Mouse (Mus musculus) activated CD4-positive, CD25-positive, alpha-beta regulatory T cell, adult 9 weeks (primary cell): ENCODE results near the gene Fbxo33. TPM values are rescaled to one million over a fixed set of nuclear protein-coding genes. Genes with fewer than 3 reads are reported as not detected.

Experiments
- polyA plus RNA-seq: library from polyadenylated mRNA; unstranded; fragments of 100-300 nt; shearing (Covaris generic); gene quantifications from one replicate; pipeline ENCODE4 v1.2.1, GENCODE M21; 2017

The Fbxo33 gene
- 8.3 TPM for polyA plus RNA-seq

DNA sequence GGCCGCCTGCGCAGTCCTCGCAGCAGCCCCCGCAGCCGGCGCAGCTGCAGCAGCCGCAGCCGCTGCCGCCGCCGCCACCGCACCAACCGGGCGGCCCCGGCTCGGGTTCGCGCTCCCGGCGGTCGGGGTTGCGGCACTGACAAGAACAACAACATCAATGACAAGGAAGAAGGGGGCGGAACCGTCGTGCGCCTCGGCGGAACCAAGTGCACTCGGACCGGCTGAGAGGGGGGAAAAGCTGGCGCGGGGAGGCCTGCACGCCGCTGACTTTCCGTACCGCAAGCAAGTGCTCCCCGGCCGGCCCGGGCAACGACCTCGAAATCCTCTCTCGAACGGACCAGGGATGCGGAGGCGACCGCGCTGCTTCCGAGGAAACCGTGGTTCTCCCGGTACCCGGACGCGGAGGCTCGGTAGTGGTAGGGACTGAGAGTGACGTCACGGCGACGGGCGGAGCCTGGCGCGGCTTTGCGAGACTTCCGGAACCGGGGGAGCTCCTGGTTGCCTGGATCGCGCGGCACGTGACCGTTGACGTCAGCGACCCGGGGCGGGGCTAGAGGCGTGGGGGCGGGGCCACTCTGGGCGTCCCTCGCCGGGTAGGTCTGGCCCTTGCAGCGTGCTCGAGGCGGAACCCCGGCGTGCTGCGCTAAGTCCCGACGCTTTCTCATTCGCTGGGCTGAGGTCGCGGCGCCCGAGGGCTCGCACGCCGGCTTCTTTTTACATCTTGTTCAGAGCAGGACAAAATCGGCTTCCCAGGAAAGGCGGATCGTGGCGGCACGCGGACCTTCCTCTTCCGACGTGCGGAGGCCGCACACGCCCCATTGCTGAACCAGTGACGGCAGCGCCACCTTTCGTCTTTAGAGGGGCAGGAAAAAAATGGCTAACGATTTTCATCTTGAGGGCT lies at the start of gene Fbxo33:
Fbxo33 (minus strand) TSS at position 401 of the 901 bp plus-strand sequence.

Other genes starting within 250 kb of the Fbxo33 start
- gene Sec23a, start 207.7 kb downstream of the Fbxo33 start, polyA plus RNA-seq = 39.6 TPM
- gene Gemin2, start 206.3 kb downstream of the Fbxo33 start, polyA plus RNA-seq = 28.1 TPM
- 91.8 TPM for gene Trappc6b, start 158.3 kb downstream of the Fbxo33 start, polyA plus RNA-seq
- 146 TPM for gene Pnn, start 152.8 kb downstream of the Fbxo33 start, polyA plus RNA-seq
- gene Mia2, start 123.9 kb downstream of the Fbxo33 start, polyA plus RNA-seq = 20.0 TPM